Mouse (Mus musculus): Measurements from ENCODE around the gene Atp6v0a1.

Gene Atp6v0a1

DNA sequence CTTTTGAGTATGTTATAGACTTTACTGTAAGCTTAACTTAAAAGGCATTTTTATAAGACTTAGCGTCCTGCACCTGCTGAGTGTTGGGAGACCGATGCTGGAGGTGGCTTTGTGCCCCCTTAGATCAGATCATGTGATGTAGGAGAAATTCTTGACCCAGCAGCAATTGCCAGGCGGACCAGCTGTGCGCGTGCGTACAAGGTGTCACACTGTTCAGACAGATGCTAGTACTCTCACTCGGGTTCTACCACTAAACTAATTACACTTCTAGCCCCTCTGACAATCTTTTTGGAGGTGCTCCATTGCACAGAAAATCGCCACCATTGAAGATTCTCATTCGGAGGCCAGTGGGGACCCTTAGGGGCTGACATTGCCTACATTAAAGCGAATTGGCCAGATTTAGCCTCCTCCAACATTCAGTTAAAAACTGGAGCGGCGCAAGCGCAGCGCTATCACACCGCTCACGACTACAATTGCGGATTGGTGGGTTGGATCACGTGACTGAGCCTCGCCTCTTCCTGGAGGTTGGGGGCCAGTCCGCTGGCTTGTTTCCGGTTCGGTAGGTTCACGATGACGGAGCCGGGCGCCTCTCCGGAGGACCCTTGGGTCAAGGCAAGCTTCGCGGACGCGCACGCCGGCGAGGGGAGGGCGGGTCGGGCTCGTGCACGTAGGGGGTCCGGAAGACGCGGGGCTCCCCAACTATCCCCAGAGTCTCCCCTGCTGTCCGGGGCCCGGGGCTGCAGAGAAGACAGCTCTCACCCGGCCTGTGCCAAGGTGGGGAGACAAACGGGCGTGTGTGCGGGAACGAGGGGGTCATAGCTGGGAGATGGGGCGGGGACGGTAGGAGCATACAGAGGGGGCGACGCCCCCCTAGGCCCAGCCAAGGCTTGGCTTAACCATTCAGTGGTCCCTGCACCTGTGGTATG lies 77.8 kb downstream of the Atp6v0a1 start, which contains the start of gene Mlx:
Gene Mlx (plus strand): TSS at position 522 of the 926 bp plus-strand sequence.
- peak; percentile 89 to 93 for DNase-seq

- no peak for DNase-seq
These were observed 78.4 kb downstream of the Atp6v0a1 start for GRCm38 (mm10) chr11:101087682-101088055.

- DNase-seq: no peak
These were observed 80.7 kb downstream of the Atp6v0a1 start for GRCm38 (mm10) chr11:101089931-101090330.

DNA sequence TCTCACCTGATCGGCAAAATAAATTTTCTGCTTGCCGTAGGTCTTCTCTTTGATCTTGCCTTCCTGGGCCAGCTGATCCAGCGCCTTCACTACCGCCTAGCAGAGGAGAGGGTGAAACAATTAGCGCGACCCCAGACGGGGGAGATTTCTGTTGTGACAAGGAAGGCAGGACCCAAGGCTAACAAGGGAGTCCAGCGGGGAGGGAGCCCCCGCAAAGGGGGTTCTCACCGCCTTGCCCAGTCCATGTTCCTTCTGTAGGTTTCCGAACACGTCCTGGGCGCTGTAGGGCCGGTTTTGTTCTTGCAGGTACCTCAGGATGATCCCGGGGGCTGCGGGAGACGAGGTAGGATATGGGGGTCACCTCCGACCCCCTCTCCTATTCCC lies 85.7 kb downstream of the Atp6v0a1 start:
- no peak for DNase-seq

GRCm38 (mm10) chr11:101095314-101096024 lies 86.2 kb downstream of the Atp6v0a1 start, which contains the start of gene Psmc3ip:
Gene Psmc3ip (minus strand): TSS chr11:101095436.
- peak; percentile 95 to 96 for DNase-seq

- DNase-seq: no peak
These were observed 89.0 kb downstream of the Atp6v0a1 start for GRCm38 (mm10) chr11:101098231-101098630.

DNA sequence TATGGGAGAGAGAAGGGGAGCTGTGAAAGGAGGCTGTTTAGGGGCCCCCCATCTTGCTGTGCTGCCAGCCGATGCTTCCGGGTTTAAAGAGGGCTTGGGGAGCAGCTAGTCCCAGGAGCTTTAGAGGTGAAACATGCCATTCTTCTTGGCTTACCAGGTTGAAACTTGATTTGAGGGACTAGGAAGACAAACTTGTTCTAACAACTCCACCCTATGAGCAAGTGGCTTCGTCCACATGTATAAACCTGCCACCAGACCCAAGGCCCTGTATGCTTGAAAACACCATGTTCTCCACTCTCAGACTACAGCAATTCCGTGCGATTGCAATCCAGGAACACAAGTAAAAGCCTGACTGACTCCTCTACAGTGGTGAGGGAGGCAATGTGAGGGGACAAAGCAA lies 93.8 kb downstream of the Atp6v0a1 start:
- DNase-seq: no peak

- no peak for DNase-seq
These were observed 100.1 kb downstream of the Atp6v0a1 start for GRCm38 (mm10) chr11:101109351-101109750.

DNA sequence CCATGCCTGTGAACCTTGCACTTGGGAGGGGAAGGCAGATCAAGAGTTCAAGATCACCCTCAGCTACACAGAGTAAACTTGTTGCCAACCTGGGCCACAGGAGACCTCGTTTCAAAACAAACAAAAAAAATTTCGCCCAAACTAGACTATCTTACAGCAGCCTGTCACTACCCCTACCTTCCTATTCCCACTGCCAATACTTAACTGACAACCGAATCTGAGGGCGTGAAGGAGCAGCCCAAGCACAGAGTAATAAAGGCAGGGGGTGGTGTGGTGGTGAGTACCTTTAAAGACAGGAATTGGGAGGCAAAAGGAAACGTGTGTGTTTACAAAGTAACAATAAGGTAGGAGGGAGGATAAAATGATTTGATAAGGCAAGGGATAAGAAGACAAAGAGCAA lies 101.5 kb downstream of the Atp6v0a1 start:
- no peak for DNase-seq

DNA sequence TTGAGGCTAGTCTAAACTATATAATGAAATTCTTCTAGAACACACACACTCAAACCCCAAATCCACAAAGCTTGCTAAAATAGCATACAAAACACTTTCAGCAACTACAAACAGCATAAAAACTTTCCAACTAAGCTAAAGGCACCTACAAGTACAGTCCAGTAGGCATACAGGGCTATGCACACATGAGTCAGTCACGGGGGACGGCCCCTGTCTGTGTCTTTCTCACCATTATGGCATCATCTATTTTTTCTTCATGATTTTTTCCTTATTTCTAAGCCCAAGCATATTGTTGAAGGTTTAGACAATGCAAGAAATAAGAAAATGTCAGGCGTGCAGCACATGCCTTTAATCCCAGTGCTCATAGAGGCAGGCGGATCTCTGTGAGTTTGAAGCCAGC lies 101.9 kb downstream of the Atp6v0a1 start:
- no peak for DNase-seq

GRCm38 (mm10) chr11:101112186-101112585 lies 102.9 kb downstream of the Atp6v0a1 start:
- no peak for DNase-seq
